Mouse (Mus musculus) liver (tissue): ENCODE results near the gene Acsbg1.
"Not testable (repeated sequence)": the region's sequence is repeated elsewhere in the genome, so short reads cannot be mapped to it uniquely, and the experiment has no call there.

ENCODE experiments used
- DNase-seq: peaks from one replicate; pipeline ENCODE4 v3.0.0-alpha.2; 2020; ENCODE audit warnings: mixed read lengths

The Acsbg1 gene

DNA sequence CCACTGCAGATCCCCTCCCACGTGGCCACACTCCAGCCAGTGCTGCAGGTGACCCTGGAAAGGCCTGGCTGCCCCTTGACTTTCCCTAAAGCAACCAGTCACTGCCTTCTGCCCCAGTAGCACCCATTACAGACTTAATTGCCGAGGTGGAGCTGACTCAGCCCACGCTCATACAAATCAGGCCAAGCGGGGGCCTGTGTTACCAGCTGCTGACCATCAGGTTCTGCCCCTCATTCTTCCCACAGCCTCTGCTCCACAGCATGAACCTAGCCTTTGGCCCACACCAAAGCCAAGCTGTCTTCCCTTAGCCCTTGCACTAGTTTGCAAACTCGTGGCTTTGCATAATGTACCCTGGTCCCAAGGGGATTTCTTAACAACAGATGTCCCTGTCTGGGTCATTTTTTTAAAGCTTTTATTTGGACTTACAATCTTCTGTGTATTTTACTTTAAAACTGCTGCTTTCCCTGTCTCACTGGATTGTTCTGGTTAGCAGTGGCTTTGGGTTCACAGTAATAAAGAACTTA lies 57.5 kb downstream of the Acsbg1 start:
- no peak for DNase-seq

GRCm38 (mm10) chr9:54602916-54603315 lies 58.8 kb downstream of the Acsbg1 start:
- DNase-seq = no peak

DNA sequence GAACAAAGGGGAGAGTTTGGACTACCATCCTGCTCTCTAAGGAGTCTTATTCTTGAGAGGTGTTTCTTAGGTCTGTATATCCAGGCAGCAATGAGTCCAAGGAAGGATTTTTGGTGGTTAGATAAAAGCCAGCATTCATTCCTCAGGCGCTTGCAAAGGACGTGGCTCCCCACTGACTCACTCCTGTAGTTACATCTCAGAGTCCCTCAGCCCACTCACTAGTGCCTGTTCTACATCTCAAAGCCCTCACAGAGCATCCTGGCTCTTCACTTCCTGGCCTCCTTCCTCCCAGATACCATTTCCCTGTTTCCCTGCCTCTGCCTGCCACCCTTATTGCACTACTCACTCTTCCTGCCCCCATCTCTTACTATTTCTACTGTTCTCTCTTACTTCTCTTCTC lies 59.3 kb downstream of the Acsbg1 start:
- no peak for DNase-seq

GRCm38 (mm10) chr9:54596752-54597465 lies 64.8 kb downstream of the Acsbg1 start:
- no peak for DNase-seq

GRCm38 (mm10) chr9:54593652-54594051 lies 68.0 kb downstream of the Acsbg1 start:
- DNase-seq = not testable (repeated sequence)

- no peak for DNase-seq
Observed at GRCm38 (mm10) chr9:54587863-54588262, 73.8 kb downstream of the Acsbg1 start.

GRCm38 (mm10) chr9:54586199-54587061 lies 75.2 kb downstream of the Acsbg1 start, which contains the start of gene Idh3a:
Gene Idh3a (plus strand): TSS chr9:54586334.
- DNase-seq = peak; percentile 100

DNA sequence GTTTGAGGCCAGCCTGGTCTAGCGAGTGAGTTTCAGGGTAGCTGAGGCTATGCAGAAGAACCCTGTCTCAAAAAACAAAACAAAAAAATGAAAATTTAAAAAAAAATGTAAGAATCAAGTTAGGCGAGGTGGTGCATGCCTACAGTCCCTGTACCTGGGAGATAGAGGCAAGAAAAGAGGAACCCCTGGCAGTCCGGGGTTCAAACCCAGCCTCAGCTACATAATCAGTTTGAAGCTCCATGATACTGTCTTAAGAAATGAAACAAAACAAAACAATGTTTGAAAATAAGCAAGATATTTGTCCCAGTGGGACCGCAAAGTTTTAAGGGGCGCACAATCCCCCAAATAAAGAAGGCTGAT lies 75.9 kb downstream of the Acsbg1 start:
- no peak for DNase-seq

DNA sequence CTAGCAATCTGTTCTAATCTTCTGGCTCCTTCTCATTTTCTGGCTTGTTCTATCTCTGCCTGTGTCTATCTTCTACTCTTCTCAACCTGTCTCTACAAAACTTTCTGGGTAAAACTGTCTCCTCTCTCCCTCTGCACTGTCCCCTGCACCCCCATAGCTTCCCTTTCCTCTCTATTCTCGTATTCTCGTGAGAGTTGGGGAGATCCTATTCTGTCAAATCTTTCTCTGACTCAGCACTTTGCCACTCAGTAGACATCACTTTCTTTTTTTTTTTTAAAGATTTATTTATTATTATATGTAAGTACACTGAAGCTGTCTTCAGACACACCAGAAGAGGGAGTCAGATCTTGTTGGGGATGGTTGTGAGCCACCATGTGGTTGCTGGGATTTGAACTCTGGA lies 77.5 kb downstream of the Acsbg1 start:
- not testable (repeated sequence) for DNase-seq

DNA sequence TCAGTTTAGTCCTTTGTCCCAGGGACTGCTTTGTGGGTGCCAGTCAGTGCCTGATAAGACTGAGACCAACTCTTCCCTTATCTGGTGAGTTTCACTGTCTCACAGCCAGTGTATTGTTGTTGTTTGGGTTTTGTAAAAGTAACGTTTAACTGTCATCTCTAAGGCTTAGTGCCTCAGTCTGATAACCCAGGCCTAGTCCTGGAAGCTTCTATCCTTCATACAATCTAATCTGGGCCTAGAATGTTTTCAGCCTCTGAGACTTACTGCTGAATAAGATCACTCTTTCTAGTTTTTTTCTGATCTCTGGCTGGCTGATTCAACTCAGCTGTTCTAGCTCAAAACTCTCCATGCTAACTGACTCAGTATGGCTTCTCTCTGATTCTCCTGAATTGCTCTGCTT lies 78.0 kb downstream of the Acsbg1 start:
- no peak for DNase-seq

DNA sequence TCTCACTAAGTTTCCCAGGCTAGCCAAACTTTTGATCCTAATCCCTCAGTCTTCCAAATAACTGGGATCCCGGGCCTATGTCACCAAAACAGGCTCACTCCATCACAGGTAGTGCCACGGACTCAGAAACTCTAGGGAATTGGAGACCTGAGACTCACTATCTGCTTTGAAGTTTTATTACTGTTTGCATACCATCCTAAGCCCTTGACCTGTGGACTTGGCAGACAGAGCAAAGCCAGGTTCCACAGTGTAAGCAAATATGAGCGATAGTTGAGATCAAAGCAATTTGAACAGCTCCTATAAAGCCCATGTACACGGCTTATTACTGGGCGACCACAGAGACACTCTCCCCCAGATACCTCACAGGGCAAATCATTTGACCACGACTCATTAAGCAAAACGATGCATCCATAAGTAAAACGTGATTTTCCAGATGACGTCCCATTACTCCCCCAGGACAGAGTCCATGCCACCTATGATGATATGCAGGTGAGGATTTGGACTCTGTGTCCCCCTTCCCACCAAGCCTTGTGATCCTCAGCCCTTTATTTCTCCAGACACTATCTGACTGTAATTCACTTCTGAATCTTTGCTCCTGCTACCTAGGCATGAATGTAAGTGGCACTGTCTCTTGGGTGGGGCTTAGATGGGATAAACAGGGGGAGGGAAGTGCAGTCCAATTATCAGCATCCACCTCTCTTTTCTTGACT lies 90.4 kb downstream of the Acsbg1 start:
- no peak for DNase-seq

- no peak for DNase-seq
Observed at GRCm38 (mm10) chr9:54568732-54569131, 92.9 kb downstream of the Acsbg1 start.

- no peak for DNase-seq
Observed at GRCm38 (mm10) chr9:54566958-54567357, 94.7 kb downstream of the Acsbg1 start.

- no peak for DNase-seq
Observed at GRCm38 (mm10) chr9:54560831-54561601, 100.7 kb downstream of the Acsbg1 start.

DNA sequence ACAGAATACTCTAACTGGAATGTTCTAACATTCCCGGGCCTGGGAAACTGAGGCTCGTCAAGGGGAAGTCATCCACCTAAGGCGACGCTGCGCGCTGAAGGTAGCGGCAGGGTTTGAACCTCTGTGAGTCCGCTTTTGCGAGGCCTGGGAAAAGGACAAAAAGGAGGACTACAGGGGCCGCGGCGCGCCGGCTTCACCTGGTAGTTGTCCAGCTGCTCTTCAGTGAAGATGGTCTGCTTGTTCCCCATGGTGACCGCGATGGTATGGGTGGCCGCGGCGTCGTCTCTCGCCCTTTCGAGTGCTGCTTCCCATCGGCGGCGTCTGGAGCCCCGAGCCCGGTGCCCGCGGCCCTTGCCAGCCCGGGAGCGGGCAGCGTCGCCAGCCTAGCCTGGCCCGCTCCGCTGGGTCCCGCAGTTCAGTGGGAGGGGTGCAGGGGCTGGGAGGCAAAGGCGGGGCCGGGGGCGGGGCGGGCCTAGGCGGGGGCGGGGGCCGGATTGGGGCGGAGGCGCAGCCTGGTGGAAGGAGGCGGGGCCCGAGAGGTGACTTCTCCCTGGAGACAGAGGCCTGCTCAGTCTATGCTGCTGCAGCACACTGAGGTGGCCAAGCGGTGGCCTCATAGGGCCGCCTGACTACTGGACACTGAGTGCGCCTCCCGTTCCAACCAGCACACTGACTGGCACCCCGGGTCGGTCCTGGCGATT lies 101.7 kb downstream of the Acsbg1 start, which contains the start of gene Cib2:
TSS of gene Cib2 (minus strand) at position 448 of the 701 bp plus-strand sequence.
- DNase-seq = peak; percentile 92

DNA sequence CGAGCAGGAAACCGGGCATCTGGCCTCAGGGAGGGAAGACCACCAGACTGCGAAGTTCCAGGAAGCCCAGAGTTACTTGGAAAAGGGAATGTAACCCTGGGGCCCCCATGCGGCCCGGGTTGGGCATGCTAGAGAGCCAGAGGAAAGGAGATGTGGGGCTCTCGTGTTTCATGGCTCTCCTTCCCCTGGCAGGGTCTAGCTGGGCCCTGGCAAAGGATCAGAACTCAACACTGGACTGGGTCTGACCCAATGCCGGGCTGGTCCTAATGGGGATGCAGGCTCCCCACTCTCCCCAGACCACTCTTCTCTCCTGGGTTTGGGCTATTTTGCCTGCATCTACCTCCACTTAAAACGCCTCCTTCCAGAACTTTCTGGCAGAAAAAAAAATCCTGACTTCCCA lies 102.9 kb downstream of the Acsbg1 start:
- DNase-seq = no peak

DNA sequence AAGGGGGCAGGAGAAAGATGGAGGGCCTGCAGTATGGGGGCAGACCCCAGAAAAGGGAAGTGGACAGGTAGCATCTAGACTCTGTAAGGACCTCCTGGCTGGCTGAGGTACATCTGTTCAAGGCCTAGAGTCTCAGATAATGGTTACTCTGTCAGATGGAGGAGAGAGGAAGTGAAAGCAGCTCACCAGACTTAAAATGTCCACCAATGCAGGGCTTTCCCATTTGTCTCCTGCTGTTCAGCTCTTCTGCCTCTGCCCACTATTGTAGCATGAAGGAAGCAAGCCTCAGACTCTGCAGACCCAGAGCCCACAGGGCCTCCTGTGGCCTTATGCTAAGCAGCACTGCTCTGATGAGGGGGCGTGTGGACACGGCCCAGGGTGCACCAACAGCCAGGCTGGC lies 106.6 kb downstream of the Acsbg1 start:
- no peak for DNase-seq
